Comparison of ENCODE assay signal across 8 mouse cellular contexts in genomic region chr11:116653234-116653633, GRCm38 (mm10). TPM values are rescaled to one million over a fixed set of nuclear protein-coding genes. Genes with fewer than 3 reads are reported as not detected.
DNase-seq lines count a peak whose midpoint lies in the region; ATAC-seq lines count a peak whose summit lies in the region.

Gene Prcd (plus strand): TSS chr11:116653534.

- peak within 1 kb of the TSS; percentile 52 for H3K9ac ChIP-seq in kidney, embryonic 15.5 days
- peak within 1 kb of the TSS; percentile 65 for H3K9ac ChIP-seq in embryonic facial prominence, embryonic 11.5 days (replicated peaks; ENCODE audit: low read length)
- peak within 1 kb of the TSS; percentile 93 for H3K9ac ChIP-seq in hindbrain, embryonic 15.5 days
- H3K9ac ChIP-seq in midbrain, embryonic 16.5 days (ENCODE audit: low read depth, low read length), result peak within 1 kb of the TSS; percentile 78

- peak within 1 kb of the TSS; percentile 96 for H3K4me2 ChIP-seq in kidney, embryonic 15.5 days
- peak within 1 kb of the TSS; percentile 98 for H3K4me2 ChIP-seq in embryonic facial prominence, embryonic 11.5 days (ENCODE audit: low read depth, low read length)
- peak within 1 kb of the TSS; percentile 98 for H3K4me2 ChIP-seq in hindbrain, embryonic 15.5 days
- H3K4me2 ChIP-seq in midbrain, embryonic 16.5 days (ENCODE audit: low read length), result peak within 1 kb of the TSS; percentile 80

- peaks cover 59% of the 10 kb centered on the region for H3K4me1 ChIP-seq in kidney, embryonic 15.5 days
- peaks cover 10% of the 10 kb centered on the region for H3K4me1 ChIP-seq in embryonic facial prominence, embryonic 11.5 days (ENCODE audit: control insufficient read depth, insufficient read depth, low read length)
- H3K4me1 ChIP-seq in hindbrain, embryonic 15.5 days (replicated peaks), result peaks cover 57% of the 10 kb centered on the region
- peaks cover 23% of the 10 kb centered on the region for H3K4me1 ChIP-seq in midbrain, embryonic 16.5 days (ENCODE audit: control insufficient read depth, insufficient read depth, low read length)

- no peak for ATAC-seq in kidney, embryonic 15.5 days (replicated peaks; ENCODE audit: low FRiP score)
- no peak for ATAC-seq in embryonic facial prominence, embryonic 11.5 days (replicated peaks; ENCODE audit: insufficient number of reproducible peaks, low FRiP score, low TSS enrichment, low read depth)
- no peak for ATAC-seq in hindbrain, embryonic 15.5 days (ENCODE audit: low FRiP score, low read depth)
- no peak for ATAC-seq in midbrain, embryonic 16.5 days

- peak within 1 kb of the TSS; percentile 58 for H3K4me3 ChIP-seq in kidney, embryonic 15.5 days (replicated peaks)
- peak within 1 kb of the TSS; percentile 46 for H3K4me3 ChIP-seq in embryonic facial prominence, embryonic 11.5 days (ENCODE audit: low read depth, low read length)
- H3K4me3 ChIP-seq in hindbrain, embryonic 15.5 days, result peak within 1 kb of the TSS; percentile 79
- peak within 1 kb of the TSS; percentile 59 for H3K4me3 ChIP-seq in midbrain, embryonic 16.5 days (ENCODE audit: low read depth, low read length)

- WGBS in kidney, embryonic 15.5 days, result 7% methylated on average over 10 of the region's 10 CpGs
- WGBS in embryonic facial prominence, embryonic 11.5 days, result 4% methylated on average over 10 of the region's 10 CpGs
- WGBS in hindbrain, embryonic 15.5 days, result 9% methylated on average over 10 of the region's 10 CpGs
- 4% methylated on average over 9 of the region's 10 CpGs for WGBS in midbrain, embryonic 16.5 days

- peak within 1 kb of the TSS; percentile 22; the same call in 1 of the 2 replicates for H3K27ac ChIP-seq in kidney, embryonic 15.5 days
- H3K27ac ChIP-seq in embryonic facial prominence, embryonic 11.5 days (replicated peaks; ENCODE audit: low read depth, low read length), result no peak within 1 kb of the TSS
- peak within 1 kb of the TSS; percentile 57; the same call in 1 of the 2 replicates for H3K27ac ChIP-seq in hindbrain, embryonic 15.5 days (replicated peaks)
- no peak within 1 kb of the TSS for H3K27ac ChIP-seq in midbrain, embryonic 16.5 days (ENCODE audit: low read length)

- DNase-seq in kidney, adult 18-20 months, result no peak
- DNase-seq in embryonic facial prominence, embryonic 11.5 days (ENCODE audit: low spot score), result no peak
- DNase-seq in urinary bladder, postnatal 14 days (ENCODE audit: low spot score), result no peak
- no peak for DNase-seq in urinary bladder, adult 2 months (ENCODE audit: low spot score)
- no peak for DNase-seq in cerebellum, postnatal 14 days

- H3K27me3 ChIP-seq in kidney, embryonic 15.5 days, result peaks cover 52% of the 10 kb centered on the region
- peaks cover 18% of the 10 kb centered on the region for H3K27me3 ChIP-seq in embryonic facial prominence, embryonic 11.5 days (ENCODE audit: control insufficient read depth, insufficient read depth, low read length)
- 0 out of 2 replicates have a peak, but pooled peaks cover 3% of the 10 kb centered on the region for H3K27me3 ChIP-seq in hindbrain, embryonic 15.5 days
- no peaks in the 10 kb centered on the region for H3K27me3 ChIP-seq in midbrain, embryonic 16.5 days (ENCODE audit: control insufficient read depth, insufficient read depth, low read depth, low read length)

- H3K36me3 ChIP-seq in kidney, embryonic 15.5 days, result no peaks in the 10 kb centered on the region
- H3K36me3 ChIP-seq in embryonic facial prominence, embryonic 11.5 days (replicated peaks; ENCODE audit: control insufficient read depth, insufficient read depth, low read depth, low read length), result no peaks in the 10 kb centered on the region
- no peaks in the 10 kb centered on the region for H3K36me3 ChIP-seq in hindbrain, embryonic 15.5 days
- no peaks in the 10 kb centered on the region for H3K36me3 ChIP-seq in midbrain, embryonic 16.5 days (ENCODE audit: control insufficient read depth, insufficient read depth, low read length)

- no peaks in the 10 kb centered on the region for H3K9me3 ChIP-seq in kidney, embryonic 15.5 days (replicated peaks)
- no peaks in the 10 kb centered on the region for H3K9me3 ChIP-seq in embryonic facial prominence, embryonic 11.5 days (replicated peaks; ENCODE audit: control insufficient read depth, low read length)
- H3K9me3 ChIP-seq in hindbrain, embryonic 15.5 days, result no peaks in the 10 kb centered on the region
- H3K9me3 ChIP-seq in midbrain, embryonic 16.5 days (replicated peaks; ENCODE audit: control insufficient read depth, low read length, poor library complexity, severe bottlenecking), result no peaks in the 10 kb centered on the region

RNA-seq across cellular contexts. Expression of gene Prcd, which starts in this region (rescaled TPM):
- polyA plus RNA-seq in kidney, embryonic 15.5 days (2015; fragmentation: Nextera tagmentation; extraction: Ambion mirVana), result 1.1 and 1.6 TPM in 2 replicates
- polyA plus RNA-seq in embryonic facial prominence, embryonic 11.5 days (2014; fragmentation: Nextera tagmentation; extraction: Ambion mirVana), result 0.43 and 0.77 TPM in 2 replicates
- polyA plus RNA-seq in hindbrain, embryonic 15.5 days (2015; fragmentation: Nextera tagmentation; extraction: Ambion mirVana), result 2.8 and 3.8 TPM in 2 replicates
- polyA plus RNA-seq in midbrain, embryonic 16.5 days (2015; fragmentation: Nextera tagmentation; extraction: Ambion mirVana), result 3.7 and 4.4 TPM in 2 replicates
- 2.0 and 3.1 TPM in 2 replicates for polyA plus RNA-seq in urinary bladder, adult 2 months (2012; rRNA removed)

Comparison
In these comparisons a context has a peak if more than half of its experiments do, and no peak if none do; other contexts are left out.
1. H3K27ac ChIP-seq: peak in kidney, embryonic 15.5 days (single experiment) and hindbrain, embryonic 15.5 days (single experiment); none in embryonic facial prominence, embryonic 11.5 days (single experiment) and midbrain, embryonic 16.5 days (single experiment).
2. Peak in every context shown above with its lines, with median percentiles within 50 percentile points of each other: H3K4me2 ChIP-seq, H3K4me3 ChIP-seq and H3K9ac ChIP-seq.